Mouse (Mus musculus): ENCODE results near the gene AI467606. TPM values are rescaled to one million over a fixed set of nuclear protein-coding genes. Genes with fewer than 3 reads are reported as not detected.

Gene AI467606
- polyA plus RNA-seq, 2 experiments, result 5.3 to 5.6 TPM

DNA sequence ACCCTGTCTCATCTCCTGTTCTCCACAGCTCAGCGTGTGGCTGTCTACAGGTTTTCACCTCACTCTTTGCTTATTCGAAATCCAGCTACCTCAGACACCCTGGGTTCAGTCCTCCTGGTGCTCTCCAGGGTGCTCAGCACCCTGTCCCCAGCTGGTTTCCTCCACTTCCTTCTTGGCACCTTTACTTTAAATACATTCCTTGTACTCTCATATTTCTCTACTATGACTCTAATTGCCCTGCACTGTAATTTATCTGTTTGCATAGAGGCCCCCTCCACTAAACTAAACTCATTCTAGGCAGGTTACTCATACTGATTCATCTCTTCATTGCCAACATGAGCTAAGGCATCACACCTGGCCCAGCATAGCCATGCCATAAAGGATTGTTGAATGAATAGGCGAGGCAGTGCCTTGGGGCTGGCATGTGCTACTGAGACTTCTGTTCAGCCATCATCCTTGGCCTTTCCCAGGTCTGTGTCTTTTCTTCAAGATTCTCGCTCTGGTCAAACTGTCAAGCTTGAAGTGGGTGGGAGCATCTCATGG, 20.2 kb upstream of the AI467606 start:
- 65% methylated on average over 4 of the region's 4 CpGs for WGBS

GRCm38 (mm10) chr7:127073221-127073620, 17.9 kb upstream of the AI467606 start:
- H3K4me1 ChIP-seq (ENCODE audit: control insufficient read depth, insufficient read depth, low read length), result no peaks in the 10 kb centered on the region
- no peaks in the 10 kb centered on the region for H3K36me3 ChIP-seq (ENCODE audit: control insufficient read depth, insufficient read depth, low read length)
- H3K27me3 ChIP-seq (ENCODE audit: control insufficient read depth, insufficient read depth, low read length), result no peaks in the 10 kb centered on the region
- no peak overlapping the region for H3K4me2 ChIP-seq (replicated peaks; ENCODE audit: low read depth, low read length, severe bottlenecking)
- no peak overlapping the region for H3K9ac ChIP-seq (ENCODE audit: low read depth, low read length, severe bottlenecking)
- no peak for TF ChIP-seq POLR2A (IDR thresholded peaks at IDR 0.05; ENCODE audit: borderline replicate concordance, extremely low read depth, insufficient read depth, insufficient read length)
- 0 out of 2 replicates have a peak, but pooled peaks cover 4% of the 10 kb centered on the region for H3K9me3 ChIP-seq (ENCODE audit: control insufficient read depth, low read length)
- H3K4me3 ChIP-seq (replicated peaks; ENCODE audit: low read length), result no peak overlapping the region
- ATAC-seq (ENCODE audit: low FRiP score, low read depth) (no peak), DNase-seq (ENCODE audit: low spot score) (no peak)
- no peak overlapping the region for H3K27ac ChIP-seq (replicated peaks; ENCODE audit: low read depth, low read length)
- 81% methylated on average over 4 of the region's 4 CpGs for WGBS

More for the DNA sequence above, 20.2 kb upstream of the AI467606 start:
- Histone ChIP-seq H3K27me3 (ENCODE audit: control insufficient read depth, insufficient read depth, low read length) (no peaks in the 10 kb centered on the region), H3K4me3 (replicated peaks; ENCODE audit: low read length) (no peak overlapping the region), H3K9me3 (ENCODE audit: control insufficient read depth, low read length) (0 out of 2 replicates have a peak, but pooled peaks cover 4% of the 10 kb centered on the region), H3K27ac (replicated peaks; ENCODE audit: low read depth, low read length) (no peak overlapping the region), H3K9ac (ENCODE audit: low read depth, low read length, severe bottlenecking) (no peak overlapping the region; the same call in 1 of the 2 replicates), H3K4me1 (ENCODE audit: control insufficient read depth, insufficient read depth, low read length) (no peaks in the 10 kb centered on the region), H3K36me3 (ENCODE audit: control insufficient read depth, insufficient read depth, low read length) (no peaks in the 10 kb centered on the region), H3K4me2 (replicated peaks; ENCODE audit: low read depth, low read length, severe bottlenecking) (no peak overlapping the region)
- no peak for TF ChIP-seq POLR2A (IDR thresholded peaks at IDR 0.05; ENCODE audit: borderline replicate concordance, extremely low read depth, insufficient read depth, insufficient read length)
- no peak for ATAC-seq (ENCODE audit: low FRiP score, low read depth)
- no peak for DNase-seq (ENCODE audit: low spot score)

GRCm38 (mm10) chr7:127076188-127076587, 15.0 kb upstream of the AI467606 start:
- no peak overlapping the region for H3K27ac ChIP-seq (replicated peaks; ENCODE audit: low read depth, low read length)
- no peak for TF ChIP-seq POLR2A (IDR thresholded peaks at IDR 0.05; ENCODE audit: borderline replicate concordance, extremely low read depth, insufficient read depth, insufficient read length)
- no peak overlapping the region for H3K9ac ChIP-seq (ENCODE audit: low read depth, low read length, severe bottlenecking)
- no peak for DNase-seq (ENCODE audit: low spot score)
- H3K4me2 ChIP-seq (replicated peaks; ENCODE audit: low read depth, low read length, severe bottlenecking), result no peak overlapping the region
- no peaks in the 10 kb centered on the region for H3K27me3 ChIP-seq (ENCODE audit: control insufficient read depth, insufficient read depth, low read length)
- no peak for ATAC-seq (ENCODE audit: low FRiP score, low read depth)
- 87% methylated on average over 5 of the region's 5 CpGs for WGBS
- no peak overlapping the region for H3K4me3 ChIP-seq (replicated peaks; ENCODE audit: low read length)
- H3K36me3 ChIP-seq (ENCODE audit: control insufficient read depth, insufficient read depth, low read length), result no peaks in the 10 kb centered on the region
- no peaks in the 10 kb centered on the region for H3K4me1 ChIP-seq (ENCODE audit: control insufficient read depth, insufficient read depth, low read length)
- H3K9me3 ChIP-seq (ENCODE audit: control insufficient read depth, low read length), result 0 out of 2 replicates have a peak, but pooled peaks cover 4% of the 10 kb centered on the region

GRCm38 (mm10) chr7:127077692-127078091, 13.5 kb upstream of the AI467606 start:
- no peak for TF ChIP-seq POLR2A (IDR thresholded peaks at IDR 0.05; ENCODE audit: borderline replicate concordance, extremely low read depth, insufficient read depth, insufficient read length)
- no peaks in the 10 kb centered on the region for H3K4me1 ChIP-seq (ENCODE audit: control insufficient read depth, insufficient read depth, low read length)

GRCm38 (mm10) chr7:127080045-127080444, 11.1 kb upstream of the AI467606 start:
- no peaks in the 10 kb centered on the region for H3K4me1 ChIP-seq (ENCODE audit: control insufficient read depth, insufficient read depth, low read length)
- H3K27ac ChIP-seq (replicated peaks; ENCODE audit: low read depth, low read length), result no peak overlapping the region
- H3K27me3 ChIP-seq (ENCODE audit: control insufficient read depth, insufficient read depth, low read length), result no peaks in the 10 kb centered on the region
- no peak overlapping the region for H3K4me3 ChIP-seq (replicated peaks; ENCODE audit: low read length)
- 39% methylated on average over 3 of the region's 3 CpGs for WGBS
- DNase-seq (ENCODE audit: low spot score), result no peak
- ATAC-seq (ENCODE audit: low FRiP score, low read depth), result no peak
- no peak overlapping the region for H3K4me2 ChIP-seq (replicated peaks; ENCODE audit: low read depth, low read length, severe bottlenecking)
- H3K9ac ChIP-seq (ENCODE audit: low read depth, low read length, severe bottlenecking), result no peak overlapping the region
- no peaks in the 10 kb centered on the region for H3K36me3 ChIP-seq (ENCODE audit: control insufficient read depth, insufficient read depth, low read length)
- H3K9me3 ChIP-seq (ENCODE audit: control insufficient read depth, low read length), result 0 out of 2 replicates have a peak, but pooled peaks cover 2% of the 10 kb centered on the region
- TF ChIP-seq POLR2A (IDR thresholded peaks at IDR 0.05; ENCODE audit: borderline replicate concordance, extremely low read depth, insufficient read depth, insufficient read length), result no peak

More at GRCm38 (mm10) chr7:127077692-127078091, 13.5 kb upstream of the AI467606 start:
- Histone ChIP-seq H3K27ac (replicated peaks; ENCODE audit: low read depth, low read length) (no peak overlapping the region), H3K27me3 (ENCODE audit: control insufficient read depth, insufficient read depth, low read length) (no peaks in the 10 kb centered on the region), H3K9me3 (ENCODE audit: control insufficient read depth, low read length) (0 out of 2 replicates have a peak, but pooled peaks cover 4% of the 10 kb centered on the region), H3K36me3 (ENCODE audit: control insufficient read depth, insufficient read depth, low read length) (no peaks in the 10 kb centered on the region), H3K4me3 (replicated peaks; ENCODE audit: low read length) (no peak overlapping the region), H3K4me2 (replicated peaks; ENCODE audit: low read depth, low read length, severe bottlenecking) (no peak overlapping the region), H3K9ac (ENCODE audit: low read depth, low read length, severe bottlenecking) (no peak overlapping the region)
- 82% methylated on average over 3 of the region's 3 CpGs for WGBS
- DNase-seq (ENCODE audit: low spot score) (no peak), ATAC-seq (ENCODE audit: low FRiP score, low read depth) (no peak)

All from limb, embryonic 14.5 days (tissue).